Mouse (Mus musculus) ES-E14 (cell line): ENCODE measurements at regions not wholly inside any gene's neighbourhood (a gene's known extent, or its start where the extent isn't known, plus 50 kb on each side); places are given as distances from the start of the nearest gene placed in this dataset.

Experiments
- CHD2 ChIP-seq: IDR thresholded peaks from 2 replicates; pipeline ENCODE4 v1.6.1; 2014; ENCODE audit warnings: mild to moderate bottlenecking, low read depth, low read length, inconsistent platforms
- HCFC1 ChIP-seq: IDR thresholded peaks from 2 replicates; pipeline ENCODE4 v1.6.1; 2012; ENCODE audit warnings: low read length, inconsistent platforms, borderline replicate concordance; ENCODE audit not compliant: insufficient read depth
- MAFK ChIP-seq: IDR thresholded peaks from 2 replicates; pipeline ENCODE4 v1.6.1; 2014; ENCODE audit warnings: mild to moderate bottlenecking, low read depth, low read length, inconsistent platforms; ENCODE audit not compliant: insufficient read depth

GRCm38 (mm10) chr1:80868805-80869204, 110.5 kb upstream of the Dock10 start:
- no peak for TF ChIP-seq MAFK
- TF ChIP-seq CHD2 = no peak
- TF ChIP-seq HCFC1 = no peak
